Mouse (Mus musculus): Measurements from ENCODE around the gene H2-Oa. TPM values are rescaled to one million over a fixed set of nuclear protein-coding genes. Genes with fewer than 3 reads are reported as not detected.
A peak's percentile ranks its signal among the peaks of the same experiment; 100 is the strongest.

Gene H2-Oa
- polyA plus RNA-seq, 1 experiment from 2014 or later = 3.1 TPM

GRCm38 (mm10) chr17:34118873-34119248 is 26.7 kb downstream of the H2-Oa start:
- H3K9me3 ChIP-seq (replicated peaks; ENCODE audit: control insufficient read depth, low read length) = no peaks in the 10 kb centered on the region
- no peaks in the 10 kb centered on the region for H3K27me3 ChIP-seq (ENCODE audit: control insufficient read depth, insufficient read depth, low read length)
- peak; percentile 5 for ATAC-seq (replicated peaks; ENCODE audit: extremely low read depth, insufficient read depth, low FRiP score)
- H3K9ac ChIP-seq (ENCODE audit: low read length) = peak overlapping the region; percentile 91
- peaks cover 19% of the 10 kb centered on the region for H3K4me1 ChIP-seq (ENCODE audit: control insufficient read depth, insufficient read depth, low read length)
- under 1% methylated on average over 38 of the region's 38 CpGs for WGBS
- peaks cover 33% of the 10 kb centered on the region for H3K36me3 ChIP-seq (ENCODE audit: control insufficient read depth, insufficient read depth)
- peak overlapping the region; percentile 77 for H3K27ac ChIP-seq (ENCODE audit: low read length)
- H3K4me3 ChIP-seq (ENCODE audit: low read length) = peak overlapping the region; percentile 94
- peak overlapping the region; percentile 82 for H3K4me2 ChIP-seq (ENCODE audit: low read depth, low read length)

GRCm38 (mm10) chr17:34119249-34120179 is 27.4 kb downstream of the H2-Oa start, which contains the start of gene H2-DMa:
H2-DMa (plus strand) TSS chr17:34119541.
- peaks cover 27% of the 10 kb centered on the region for H3K36me3 ChIP-seq (ENCODE audit: control insufficient read depth, insufficient read depth)
- peak within 1 kb of the TSS; percentile 83 for H3K4me2 ChIP-seq (ENCODE audit: low read depth, low read length)
- peaks cover 23% of the 10 kb centered on the region for H3K4me1 ChIP-seq (ENCODE audit: control insufficient read depth, insufficient read depth, low read length)
- no peaks in the 10 kb centered on the region for H3K9me3 ChIP-seq (replicated peaks; ENCODE audit: control insufficient read depth, low read length)
- ATAC-seq (replicated peaks; ENCODE audit: extremely low read depth, insufficient read depth, low FRiP score) = peak; percentile 66
- H3K4me3 ChIP-seq (ENCODE audit: low read length) = peak within 1 kb of the TSS; percentile 94
- 2% methylated on average over 93 of the region's 96 CpGs for WGBS
- H3K27me3 ChIP-seq (ENCODE audit: control insufficient read depth, insufficient read depth, low read length) = no peaks in the 10 kb centered on the region
- H3K9ac ChIP-seq (ENCODE audit: low read length) = peak within 1 kb of the TSS; percentile 100
- peak within 1 kb of the TSS; percentile 100 for H3K27ac ChIP-seq (ENCODE audit: low read length)

- H3K4me2 ChIP-seq (ENCODE audit: low read depth, low read length) = peak overlapping the region; percentile 83
- H3K9ac ChIP-seq (ENCODE audit: low read length) = peak overlapping the region; percentile 100
- H3K36me3 ChIP-seq (ENCODE audit: control insufficient read depth, insufficient read depth) = peaks cover 20% of the 10 kb centered on the region
- WGBS = 0% methylated on average over 38 of the region's 42 CpGs
- peak; percentile 39 for ATAC-seq (replicated peaks; ENCODE audit: extremely low read depth, insufficient read depth, low FRiP score)
- H3K4me1 ChIP-seq (ENCODE audit: control insufficient read depth, insufficient read depth, low read length) = peaks cover 28% of the 10 kb centered on the region
- no peaks in the 10 kb centered on the region for H3K9me3 ChIP-seq (replicated peaks; ENCODE audit: control insufficient read depth, low read length)
- no peaks in the 10 kb centered on the region for H3K27me3 ChIP-seq (ENCODE audit: control insufficient read depth, insufficient read depth, low read length)
- H3K27ac ChIP-seq (ENCODE audit: low read length) = peak overlapping the region; percentile 100
- peak overlapping the region; percentile 89 for H3K4me3 ChIP-seq (ENCODE audit: low read length)
These were observed 28.1 kb downstream of the H2-Oa start for GRCm38 (mm10) chr17:34120180-34120723.

- Histone ChIP-seq H3K27ac (ENCODE audit: low read length) (peak overlapping the region; percentile 100), H3K9ac (ENCODE audit: low read length) (peak overlapping the region; percentile 100), H3K4me3 (ENCODE audit: low read length) (peak overlapping the region; percentile 89), H3K4me1 (ENCODE audit: control insufficient read depth, insufficient read depth, low read length) (peaks cover 24% of the 10 kb centered on the region), H3K9me3 (replicated peaks; ENCODE audit: control insufficient read depth, low read length) (no peaks in the 10 kb centered on the region), H3K27me3 (ENCODE audit: control insufficient read depth, insufficient read depth, low read length) (no peaks in the 10 kb centered on the region), H3K4me2 (ENCODE audit: low read depth, low read length) (peak overlapping the region; percentile 83), H3K36me3 (ENCODE audit: control insufficient read depth, insufficient read depth) (peaks cover 14% of the 10 kb centered on the region)
- peak; percentile 6 for ATAC-seq (replicated peaks; ENCODE audit: extremely low read depth, insufficient read depth, low FRiP score)
- WGBS = under 1% methylated on average over 30 of the region's 31 CpGs
These were observed 28.7 kb downstream of the H2-Oa start for GRCm38 (mm10) chr17:34120814-34121171.

- Histone ChIP-seq H3K4me2 (ENCODE audit: low read depth, low read length) (peak overlapping the region; percentile 83), H3K27ac (ENCODE audit: low read length) (peak overlapping the region; percentile 100), H3K27me3 (ENCODE audit: control insufficient read depth, insufficient read depth, low read length) (no peaks in the 10 kb centered on the region), H3K9ac (ENCODE audit: low read length) (peak overlapping the region; percentile 100), H3K4me1 (ENCODE audit: control insufficient read depth, insufficient read depth, low read length) (peaks cover 23% of the 10 kb centered on the region), H3K9me3 (replicated peaks; ENCODE audit: control insufficient read depth, low read length) (no peaks in the 10 kb centered on the region), H3K4me3 (ENCODE audit: low read length) (peak overlapping the region; percentile 89), H3K36me3 (ENCODE audit: control insufficient read depth, insufficient read depth) (peaks cover 10% of the 10 kb centered on the region)
- under 1% methylated on average over 32 of the region's 35 CpGs for WGBS
- peak; percentile 15 for ATAC-seq (replicated peaks; ENCODE audit: extremely low read depth, insufficient read depth, low FRiP score)
These were observed 29.2 kb downstream of the H2-Oa start for GRCm38 (mm10) chr17:34121172-34121878.

GRCm38 (mm10) chr17:34121879-34122187 is 29.7 kb downstream of the H2-Oa start:
- WGBS = 0% methylated on average over 7 of the region's 10 CpGs
- Histone ChIP-seq H3K9ac (ENCODE audit: low read length) (peak overlapping the region; percentile 100), H3K4me2 (ENCODE audit: low read depth, low read length) (peak overlapping the region; percentile 83), H3K36me3 (ENCODE audit: control insufficient read depth, insufficient read depth) (peaks cover 5% of the 10 kb centered on the region; the same call in 1 of the 2 replicates), H3K27me3 (ENCODE audit: control insufficient read depth, insufficient read depth, low read length) (no peaks in the 10 kb centered on the region), H3K4me3 (ENCODE audit: low read length) (peak overlapping the region; percentile 89), H3K4me1 (ENCODE audit: control insufficient read depth, insufficient read depth, low read length) (peaks cover 19% of the 10 kb centered on the region), H3K27ac (ENCODE audit: low read length) (peak overlapping the region; percentile 100), H3K9me3 (replicated peaks; ENCODE audit: control insufficient read depth, low read length) (no peaks in the 10 kb centered on the region)
- no peak for ATAC-seq (replicated peaks; ENCODE audit: extremely low read depth, insufficient read depth, low FRiP score)

GRCm38 (mm10) chr17:34122188-34122984 is 30.2 kb downstream of the H2-Oa start, which contains the start of gene Brd2:
Brd2 (minus strand) TSS chr17:34122634.
- under 1% methylated on average over 61 of the region's 75 CpGs for WGBS

GRCm38 (mm10) chr17:34123111-34123510 is 31.0 kb downstream of the H2-Oa start:
- Histone ChIP-seq H3K27me3 (ENCODE audit: control insufficient read depth, insufficient read depth, low read length) (no peaks in the 10 kb centered on the region), H3K4me3 (ENCODE audit: low read length) (peak overlapping the region; percentile 89), H3K36me3 (ENCODE audit: control insufficient read depth, insufficient read depth) (peaks cover 5% of the 10 kb centered on the region; the same call in 1 of the 2 replicates), H3K9ac (ENCODE audit: low read length) (peak overlapping the region; percentile 100), H3K4me2 (ENCODE audit: low read depth, low read length) (peak overlapping the region; percentile 83), H3K27ac (ENCODE audit: low read length) (peak overlapping the region; percentile 100), H3K9me3 (replicated peaks; ENCODE audit: control insufficient read depth, low read length) (no peaks in the 10 kb centered on the region), H3K4me1 (ENCODE audit: control insufficient read depth, insufficient read depth, low read length) (peaks cover 18% of the 10 kb centered on the region)
- under 1% methylated on average over 7 of the region's 7 CpGs for WGBS
- no peak for ATAC-seq (replicated peaks; ENCODE audit: extremely low read depth, insufficient read depth, low FRiP score)

More at GRCm38 (mm10) chr17:34122188-34122984, 30.2 kb downstream of the H2-Oa start, which contains the start of gene Brd2:
- Histone ChIP-seq H3K4me3 (ENCODE audit: low read length) (peak within 1 kb of the TSS; percentile 89), H3K4me2 (ENCODE audit: low read depth, low read length) (peak within 1 kb of the TSS; percentile 83), H3K36me3 (ENCODE audit: control insufficient read depth, insufficient read depth) (peaks cover 5% of the 10 kb centered on the region; the same call in 1 of the 2 replicates), H3K27ac (ENCODE audit: low read length) (peak within 1 kb of the TSS; percentile 100), H3K9me3 (replicated peaks; ENCODE audit: control insufficient read depth, low read length) (no peaks in the 10 kb centered on the region), H3K4me1 (ENCODE audit: control insufficient read depth, insufficient read depth, low read length) (peaks cover 18% of the 10 kb centered on the region), H3K9ac (ENCODE audit: low read length) (peak within 1 kb of the TSS; percentile 100), H3K27me3 (ENCODE audit: control insufficient read depth, insufficient read depth, low read length) (no peaks in the 10 kb centered on the region)
- peak; percentile 56 for ATAC-seq (replicated peaks; ENCODE audit: extremely low read depth, insufficient read depth, low FRiP score)

All from heart, embryonic 16.5 days (tissue).